Mouse (Mus musculus): ENCODE data around the gene Pde2a. TPM values are rescaled to one million over a fixed set of nuclear protein-coding genes. Genes with fewer than 3 reads are reported as not detected.
"Not testable (repeated sequence)": the region's sequence is repeated elsewhere in the genome, so short reads cannot be mapped to it uniquely, and the experiment has no call there.

Gene Pde2a
- total RNA-seq, 2 experiments from 2014 or later: 347 to 370 TPM

DNA sequence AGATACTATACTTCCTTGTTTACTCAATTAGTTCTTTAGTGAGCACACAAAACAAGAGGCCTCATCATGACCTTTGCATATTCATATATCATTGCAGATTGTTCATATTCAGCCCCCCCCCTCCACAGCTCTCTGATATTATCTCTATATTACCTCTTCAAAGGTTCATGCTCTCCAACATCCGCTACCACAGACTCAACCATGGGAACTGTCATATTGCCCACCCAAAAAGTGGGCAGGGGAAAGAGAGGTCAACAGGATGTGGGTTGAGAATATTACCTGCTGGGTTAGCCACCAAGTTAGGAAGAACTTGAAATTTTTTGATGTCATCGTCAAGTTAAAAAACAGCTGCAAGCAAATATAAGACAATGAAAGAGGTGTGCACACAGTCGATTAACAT, 134.0 kb downstream of the Pde2a start:
- DNase-seq (ENCODE audit: low spot score in 2 of 2): not testable (repeated sequence)

DNA sequence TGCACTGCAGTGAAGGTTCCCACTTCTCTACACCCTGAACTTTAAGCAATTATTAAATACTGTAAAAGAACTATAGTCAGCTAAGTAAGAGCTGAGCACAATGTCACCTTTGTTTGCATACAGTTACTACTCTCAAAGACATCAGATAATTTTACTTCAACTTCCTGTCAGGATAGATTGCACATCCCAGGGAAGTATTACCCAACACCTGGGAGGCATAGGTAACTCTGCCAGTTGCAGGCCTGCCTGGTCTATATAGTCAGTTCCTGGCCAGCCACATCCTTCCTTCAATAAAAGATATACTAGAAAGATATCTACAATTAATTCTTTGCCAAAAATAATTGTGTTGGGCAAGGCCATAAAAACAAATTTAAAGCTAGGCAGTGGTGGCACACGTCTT, 135.9 kb downstream of the Pde2a start:
- DNase-seq (ENCODE audit: low spot score in 2 of 2): no peak

DNA sequence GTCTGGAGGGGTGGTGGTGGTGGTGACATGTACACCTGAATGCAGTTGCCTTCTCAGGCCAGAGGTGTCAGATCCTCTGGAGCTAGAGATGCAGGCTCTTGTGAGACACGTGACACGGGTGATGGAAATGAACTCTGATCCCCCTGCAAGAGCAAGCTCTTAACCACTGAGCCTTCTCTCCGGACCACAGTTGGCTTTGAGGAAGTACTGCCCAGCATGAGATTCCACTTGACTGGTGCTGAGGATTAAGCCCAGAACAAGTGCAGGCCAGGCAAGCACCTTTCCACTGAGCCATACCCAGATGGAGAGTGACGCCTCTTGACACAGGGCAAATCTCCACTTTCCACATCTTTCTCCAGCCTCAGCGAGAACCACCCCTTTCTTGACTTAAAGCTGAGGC, 137.9 kb downstream of the Pde2a start:
- not testable (repeated sequence) for DNase-seq (ENCODE audit: low spot score in 2 of 2)

Small RNAs within 50 kb of the gene (microRNA-seq; reads per million reads assigned to microRNA genes)
- gene Mir139: 127,922 to 137,140 reads per million in 2 experiments

Other genes starting within 250 kb of the Pde2a start
- 10 to 100 TPM; 59.1 to 62.5 TPM for gene Atg16l2, start 119.4 kb upstream of the Pde2a start, total RNA-seq (2021)
- gene Stard10, start 104.6 kb upstream of the Pde2a start, total RNA-seq (2021): 10 to 100 TPM; 90.2 to 96.6 TPM
- 10 to 100 TPM; 15.6 to 24.1 TPM for gene Arap1, start 73.6 kb upstream of the Pde2a start, total RNA-seq (2021)
- gene Gm45837, start 10.8 kb upstream of the Pde2a start, total RNA-seq (2021): 1 to 10 TPM in 1 of 2 experiments, not detected in 1; 1.3 TPM
- gene Art2b, start 163.9 kb downstream of the Pde2a start, total RNA-seq (2021): not detected
- gene Clpb, start 241.9 kb downstream of the Pde2a start, total RNA-seq (2021): 10 to 100 TPM; 55.8 to 57.3 TPM